Mouse (Mus musculus) left cerebral cortex, adult 11 months (tissue): Measurements from ENCODE around the gene Uts2r.

ENCODE experiments used
- DNase-seq: peaks from one replicate; pipeline ENCODE4 v3.0.0; 2022; ENCODE audit warnings: low spot score

Uts2r gene

GRCm38 (mm10) chr11:121163751-121164150 lies 3.7 kb downstream of the Uts2r start:
- DNase-seq, result no peak

GRCm38 (mm10) chr11:121173203-121173602 lies 13.1 kb downstream of the Uts2r start:
- no peak for DNase-seq

- DNase-seq, result no peak
These were observed 14.2 kb downstream of the Uts2r start for GRCm38 (mm10) chr11:121174234-121174633.

GRCm38 (mm10) chr11:121176285-121177270 lies 16.5 kb downstream of the Uts2r start:
- no peak for DNase-seq

- DNase-seq, result no peak
These were observed 29.6 kb downstream of the Uts2r start for GRCm38 (mm10) chr11:121189681-121190080.

GRCm38 (mm10) chr11:121192742-121193141 lies 32.7 kb downstream of the Uts2r start:
- no peak for DNase-seq

- DNase-seq, result no peak
These were observed 33.3 kb downstream of the Uts2r start for GRCm38 (mm10) chr11:121193415-121193814.

GRCm38 (mm10) chr11:121198622-121199021 lies 38.6 kb downstream of the Uts2r start:
- DNase-seq, result no peak

GRCm38 (mm10) chr11:121199851-121200250 lies 39.8 kb downstream of the Uts2r start:
- DNase-seq, result no peak

GRCm38 (mm10) chr11:121200781-121201180 lies 40.7 kb downstream of the Uts2r start:
- DNase-seq, result no peak

- no peak for DNase-seq
These were observed 41.5 kb downstream of the Uts2r start for GRCm38 (mm10) chr11:121201436-121202198.

- no peak for DNase-seq
These were observed 43.7 kb downstream of the Uts2r start for GRCm38 (mm10) chr11:121203859-121204160.

GRCm38 (mm10) chr11:121204161-121205006 lies 44.3 kb downstream of the Uts2r start, which contains the start of the genes Hexdc and Ogfod3:
TSS of gene Hexdc (plus strand) at chr11:121204433.
TSS of gene Ogfod3 (minus strand) at chr11:121204711.
- DNase-seq, result peak; percentile 90
